Mouse (Mus musculus) forebrain, embryonic 13.5 days (tissue): ENCODE measurements at regions not wholly inside any gene's neighbourhood (a gene's known extent, or its start where the extent isn't known, plus 50 kb on each side); places are given as distances from the start of the nearest gene placed in this dataset.
"Not testable (repeated sequence)": the region's sequence is repeated elsewhere in the genome, so short reads cannot be mapped to it uniquely, and the experiment has no call there.

Experiments used
- ATAC-seq: fragments of 200-750 bp; cut with Nextera tagmentation; 2 replicates; pipeline ENCODE4 v1.8.0; 2017
- H3K27ac ChIP-seq: fragments of 300-500 bp; sonication (generic); 2 replicates; pipeline ENCODE4 v1.5.1; 2015; ENCODE audit warnings: inconsistent platforms, mild to moderate bottlenecking, moderate library complexity
- H3K27me3 ChIP-seq: fragments of 300-500 bp; sonication (generic); 2 replicates; pipeline ENCODE4 v1.6.1; 2015; ENCODE audit warnings: mild to moderate bottlenecking, inconsistent platforms
- H3K36me3 ChIP-seq: fragments of 300-500 bp; sonication (generic); 2 replicates; pipeline ENCODE4 v1.6.1; 2015; ENCODE audit warnings: mild to moderate bottlenecking, inconsistent platforms; ENCODE audit not compliant: poor library complexity, severe bottlenecking
- H3K4me1 ChIP-seq: fragments of 300-500 bp; sonication (generic); 2 replicates; pipeline ENCODE4 v1.6.1; 2015; ENCODE audit warnings: inconsistent platforms
- H3K4me2 ChIP-seq: fragments of 300-500 bp; sonication (generic); 2 replicates; pipeline ENCODE4 v1.6.1; 2015; ENCODE audit warnings: inconsistent platforms, mild to moderate bottlenecking, moderate library complexity
- H3K4me3 ChIP-seq: fragments of 300-500 bp; sonication (generic); 2 replicates; pipeline ENCODE4 v1.5.1; 2015; ENCODE audit warnings: mild to moderate bottlenecking, inconsistent platforms
- H3K9ac ChIP-seq: fragments of 300-500 bp; sonication (generic); 2 replicates; pipeline ENCODE4 v1.6.1; 2015; ENCODE audit warnings: mild to moderate bottlenecking, inconsistent platforms
- H3K9me3 ChIP-seq: fragments of 300-500 bp; sonication (generic); replicated peaks from 2 replicates; pipeline ENCODE4 v1.6.1; 2016; ENCODE audit warnings: inconsistent platforms
- WGBS: fragments of 180-500 bp; shearing (Covaris S2); methylation state at CpG from one replicate; pipeline ENCODE4 v1.1.7; 2015; 5-methylcytosine and 5-hydroxymethylcytosine counted together

DNA sequence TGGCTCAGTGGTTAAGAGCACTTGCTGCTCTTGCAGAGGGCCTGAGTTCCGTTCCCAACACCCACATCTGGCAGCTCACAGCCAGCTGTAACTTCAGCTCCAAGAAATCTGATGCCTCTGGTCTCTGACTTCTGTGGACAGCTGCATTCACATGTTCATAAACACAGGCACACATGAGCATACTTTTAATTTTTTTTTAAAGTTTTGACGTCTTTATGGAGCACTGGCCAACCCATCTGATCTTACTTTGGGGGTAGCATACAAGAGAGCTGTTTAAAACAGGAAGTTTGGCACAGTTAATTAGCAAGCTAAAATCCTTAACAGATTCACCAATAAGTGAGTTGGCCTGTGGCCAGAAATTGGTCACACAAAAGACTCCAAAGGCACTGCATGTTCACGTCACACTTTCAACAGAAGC is 81.2 kb upstream of the Atl2 start:
- WGBS: 56% methylated on average over 3 of the region's 3 CpGs
- no peaks in the 10 kb centered on the region for H3K9me3 ChIP-seq
- ATAC-seq: no peak

DNA sequence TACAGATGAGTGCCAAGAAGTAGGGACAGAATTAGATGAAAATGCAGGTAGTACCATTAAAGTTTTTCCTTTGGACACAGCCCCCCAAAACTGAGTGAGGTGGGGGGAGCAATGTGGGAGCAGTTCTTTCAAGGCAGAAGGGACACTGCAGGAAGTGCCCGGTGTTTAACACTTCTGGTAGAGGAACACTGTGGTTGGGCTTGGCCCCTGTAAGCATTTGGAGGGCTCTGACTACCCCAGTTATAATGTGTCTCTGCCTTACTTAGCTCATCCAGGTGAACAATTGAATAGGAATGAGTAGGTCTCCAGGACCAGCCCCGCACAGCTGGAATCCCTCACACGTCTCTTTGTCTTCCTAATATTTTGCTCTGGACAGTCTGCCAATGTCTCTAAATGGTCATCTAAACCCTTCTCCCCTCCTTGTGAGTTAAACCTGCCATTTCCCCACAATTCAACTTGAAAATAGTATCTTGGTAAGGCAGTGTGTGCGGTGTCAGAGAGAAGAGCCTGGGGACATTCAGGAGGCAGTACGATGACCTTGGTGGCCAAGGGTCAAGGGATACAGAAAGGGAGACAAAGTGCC is 80.7 kb upstream of the Atl2 start:
- Histone ChIP-seq H3K4me1 (peaks cover 16% of the 10 kb centered on the region; the same call in 1 of the 2 replicates), H3K36me3 (no peaks in the 10 kb centered on the region), H3K27me3 (no peaks in the 10 kb centered on the region), H3K27ac (no peak overlapping the region), H3K9ac (no peak overlapping the region), H3K4me2 (peak overlapping the region; percentile 48), H3K4me3 (peak overlapping the region; percentile 19), H3K9me3 (no peaks in the 10 kb centered on the region)
- 83% methylated on average over 5 of the region's 5 CpGs for WGBS
- ATAC-seq: 0 out of 2 replicates have a peak, but pooled peaks have one; percentile 29

More for the DNA sequence above, 81.2 kb upstream of the Atl2 start:
- no peak overlapping the region for H3K4me2 ChIP-seq
- H3K27ac ChIP-seq: no peak overlapping the region
- H3K9ac ChIP-seq: no peak overlapping the region
- H3K4me3 ChIP-seq: no peak overlapping the region
- H3K36me3 ChIP-seq: no peaks in the 10 kb centered on the region
- peaks cover 16% of the 10 kb centered on the region; the same call in 1 of the 2 replicates for H3K4me1 ChIP-seq
- no peaks in the 10 kb centered on the region for H3K27me3 ChIP-seq

DNA sequence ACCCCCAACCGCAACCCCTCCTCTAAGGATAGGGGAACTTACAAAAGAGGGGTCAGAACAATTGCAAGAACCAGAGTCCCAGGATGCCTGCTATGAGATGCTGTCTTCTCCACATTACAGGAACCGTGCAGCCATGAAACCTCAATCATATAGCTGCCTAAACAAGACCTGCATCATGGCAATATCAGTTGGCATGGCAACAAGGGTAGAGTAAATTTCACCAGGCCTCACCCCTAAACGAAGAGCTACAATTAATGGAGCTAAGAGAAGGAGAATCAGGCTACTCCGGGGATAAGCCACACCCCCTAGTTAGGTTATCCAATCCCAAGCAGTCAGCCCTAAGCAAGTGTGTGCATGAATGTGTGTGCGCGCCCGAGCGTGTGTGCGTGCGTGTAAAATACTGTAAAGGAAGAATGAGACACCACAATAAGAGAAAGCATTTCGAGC is 80.1 kb upstream of the Atl2 start:
- WGBS: 25% methylated on average over 11 of the region's 11 CpGs
- Histone ChIP-seq H3K9me3 (no peaks in the 10 kb centered on the region), H3K4me2 (peak overlapping the region; percentile 48), H3K36me3 (no peaks in the 10 kb centered on the region), H3K27me3 (no peaks in the 10 kb centered on the region), H3K4me1 (peaks cover 16% of the 10 kb centered on the region; the same call in 1 of the 2 replicates), H3K9ac (0 out of 2 replicates have a peak overlapping the region, but pooled peaks have one; percentile 8), H3K4me3 (peak overlapping the region; percentile 19), H3K27ac (no peak overlapping the region)
- peak; percentile 94 for ATAC-seq

DNA sequence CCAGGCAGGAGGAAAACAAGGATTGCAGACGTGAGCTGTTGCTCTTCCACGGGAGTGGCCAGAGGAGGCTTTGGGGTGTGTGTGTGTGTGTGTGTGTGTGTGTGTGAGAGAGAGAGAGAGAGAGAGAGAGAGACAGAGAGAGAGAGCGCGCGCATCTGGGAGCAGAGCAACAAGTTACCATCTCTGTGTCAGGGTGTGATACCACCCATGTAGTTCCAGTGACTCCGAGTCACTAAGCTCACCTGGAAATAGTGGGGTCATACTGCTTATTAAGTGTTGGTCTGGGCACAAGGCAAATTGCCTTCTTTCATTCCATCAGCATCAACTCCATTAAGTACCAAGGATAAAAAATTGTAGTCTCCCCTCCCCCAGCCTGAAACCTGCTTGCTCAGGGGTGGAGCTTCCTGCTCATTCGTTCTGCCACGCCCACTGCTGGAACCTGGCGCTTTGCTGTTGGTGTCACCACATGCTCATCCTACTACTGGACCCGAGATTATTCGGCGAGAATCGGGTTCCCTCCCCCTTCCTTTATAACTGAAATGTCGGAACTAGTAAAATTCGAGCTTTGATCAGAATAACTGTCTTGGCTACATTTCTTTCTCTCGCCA is 79.3 kb upstream of the Atl2 start:
- H3K9ac ChIP-seq, H3K27me3 ChIP-seq, H3K4me3 ChIP-seq, H3K9me3 ChIP-seq, H3K27ac ChIP-seq, H3K36me3 ChIP-seq: not testable (repeated sequence)
- Histone ChIP-seq H3K4me1 (peaks cover 16% of the 10 kb centered on the region; the same call in 1 of the 2 replicates), H3K4me2 (peak overlapping the region; percentile 48)
- 0 out of 2 replicates have a peak, but pooled peaks have one; percentile 33 for ATAC-seq
- 23% methylated on average over 16 of the region's 16 CpGs for WGBS

DNA sequence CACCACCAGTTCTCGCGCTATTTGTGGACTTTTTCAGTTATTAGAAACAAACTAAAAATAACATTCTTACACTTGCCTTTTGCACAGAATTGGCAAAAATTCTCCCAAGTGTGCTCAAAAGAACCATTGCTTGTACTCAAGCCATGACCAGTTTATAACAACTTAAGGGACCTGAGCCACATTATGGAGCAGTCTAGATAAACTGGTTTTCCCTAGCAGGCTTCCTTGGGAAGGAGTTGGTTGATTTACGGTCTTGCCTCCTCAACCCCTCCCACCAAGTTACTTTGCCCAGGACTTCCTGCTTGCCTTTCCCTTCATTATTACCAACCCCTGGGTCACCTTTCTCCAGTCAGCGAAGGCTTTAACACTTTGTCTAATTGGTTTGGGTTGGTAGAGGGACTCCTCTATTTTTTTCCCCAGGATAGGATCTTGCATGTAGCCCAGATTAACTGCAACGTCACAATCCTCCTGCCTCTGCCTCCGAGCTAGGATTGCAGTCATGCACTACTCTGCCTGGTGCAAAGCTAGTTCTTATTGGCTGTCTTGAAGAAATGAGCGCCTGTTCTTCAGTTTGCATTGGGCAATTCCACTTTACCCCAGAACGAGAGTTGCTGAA is 75.9 kb upstream of the Atl2 start:
- Histone ChIP-seq H3K4me1 (peaks cover 11% of the 10 kb centered on the region; the same call in 1 of the 2 replicates), H3K36me3 (no peaks in the 10 kb centered on the region), H3K9me3 (no peaks in the 10 kb centered on the region), H3K27ac (no peak overlapping the region), H3K4me3 (no peak overlapping the region), H3K4me2 (no peak overlapping the region), H3K27me3 (peaks cover 3% of the 10 kb centered on the region; the same call in 1 of the 2 replicates), H3K9ac (no peak overlapping the region)
- WGBS: 85% methylated on average over 8 of the region's 8 CpGs
- ATAC-seq: no peak

DNA sequence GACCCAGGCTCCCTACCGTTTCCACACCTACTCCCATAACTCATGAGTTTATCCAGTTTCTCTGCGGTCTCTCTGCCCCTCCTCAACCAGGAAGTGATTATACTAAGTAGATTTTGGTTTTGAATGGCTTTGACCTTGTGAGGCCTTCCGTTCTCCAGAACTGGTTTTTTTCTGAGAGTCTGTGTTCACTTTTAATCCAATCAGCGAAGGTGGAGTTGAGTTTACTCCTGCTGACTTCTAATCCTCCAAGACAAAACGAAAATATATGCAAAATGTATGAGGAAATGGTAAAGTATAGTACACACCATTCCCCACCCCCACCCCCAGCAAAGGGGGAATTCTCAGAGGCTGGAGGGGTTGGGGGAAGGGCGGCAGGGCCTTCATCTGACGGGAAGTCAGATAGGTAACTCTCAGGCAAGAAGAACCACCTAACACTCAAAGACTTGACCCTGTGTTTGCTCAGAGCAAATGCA is 73.6 kb upstream of the Atl2 start:
- Histone ChIP-seq H3K27ac (no peak overlapping the region), H3K9me3 (no peaks in the 10 kb centered on the region), H3K9ac (no peak overlapping the region), H3K4me3 (no peak overlapping the region), H3K4me1 (no peaks in the 10 kb centered on the region), H3K36me3 (no peaks in the 10 kb centered on the region), H3K27me3 (peaks cover 3% of the 10 kb centered on the region; the same call in 1 of the 2 replicates), H3K4me2 (no peak overlapping the region)
- ATAC-seq: no peak
- WGBS: 28% methylated on average over 7 of the region's 7 CpGs

DNA sequence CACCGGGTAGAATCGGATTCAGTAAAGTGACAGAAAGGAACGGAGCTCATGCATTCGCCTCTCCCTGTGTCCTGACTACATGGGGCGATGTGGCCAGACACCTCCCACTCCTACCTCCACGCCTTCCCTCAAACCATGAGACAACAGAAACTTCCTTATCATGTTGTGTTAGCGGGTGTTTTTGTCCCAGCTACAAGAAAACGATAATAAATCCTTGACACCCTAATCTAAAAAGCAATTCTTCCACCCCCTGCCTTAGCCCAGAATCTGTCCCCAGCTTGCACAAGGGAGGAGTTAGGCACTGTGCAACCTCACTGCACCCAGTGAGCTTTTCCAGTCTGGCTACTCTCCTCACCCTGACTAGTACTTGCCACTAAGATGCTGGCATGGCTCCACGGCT is 72.9 kb upstream of the Atl2 start:
- no peak overlapping the region for H3K4me2 ChIP-seq
- no peaks in the 10 kb centered on the region for H3K9me3 ChIP-seq
- peaks cover 3% of the 10 kb centered on the region; the same call in 1 of the 2 replicates for H3K27me3 ChIP-seq
- WGBS: 81% methylated on average over 9 of the region's 9 CpGs
- H3K4me1 ChIP-seq: no peaks in the 10 kb centered on the region
- ATAC-seq: no peak
- H3K9ac ChIP-seq: no peak overlapping the region
- H3K27ac ChIP-seq: no peak overlapping the region
- H3K4me3 ChIP-seq: no peak overlapping the region
- H3K36me3 ChIP-seq: no peaks in the 10 kb centered on the region

DNA sequence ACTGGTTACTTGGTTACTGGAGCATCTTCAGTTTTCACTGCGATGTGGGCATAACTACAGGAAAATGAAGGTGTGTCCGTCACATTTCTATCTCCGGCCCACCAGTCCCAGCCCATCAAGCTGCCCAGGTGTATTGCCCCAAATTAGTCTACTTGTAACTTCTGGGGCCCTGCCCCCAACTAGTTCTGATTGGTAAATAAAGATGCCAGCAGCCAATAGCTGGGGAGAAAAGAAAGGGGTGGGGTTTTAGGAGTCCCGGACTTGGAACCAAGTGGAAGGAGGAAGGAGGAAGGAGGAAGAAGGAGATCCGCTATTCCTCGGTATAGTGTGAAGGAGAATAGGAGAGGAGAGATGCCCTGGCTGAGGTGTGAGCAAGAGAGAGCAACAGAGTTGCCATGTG is 71.1 kb upstream of the Atl2 start:
- 49% methylated on average over 6 of the region's 6 CpGs for WGBS
- no peaks in the 10 kb centered on the region for H3K9me3 ChIP-seq
- no peak overlapping the region for H3K9ac ChIP-seq
- peaks cover 3% of the 10 kb centered on the region; the same call in 1 of the 2 replicates for H3K27me3 ChIP-seq
- no peak overlapping the region for H3K27ac ChIP-seq
- ATAC-seq: no peak
- H3K36me3 ChIP-seq: no peaks in the 10 kb centered on the region
- no peak overlapping the region for H3K4me3 ChIP-seq
- H3K4me2 ChIP-seq: no peak overlapping the region
- no peaks in the 10 kb centered on the region for H3K4me1 ChIP-seq

DNA sequence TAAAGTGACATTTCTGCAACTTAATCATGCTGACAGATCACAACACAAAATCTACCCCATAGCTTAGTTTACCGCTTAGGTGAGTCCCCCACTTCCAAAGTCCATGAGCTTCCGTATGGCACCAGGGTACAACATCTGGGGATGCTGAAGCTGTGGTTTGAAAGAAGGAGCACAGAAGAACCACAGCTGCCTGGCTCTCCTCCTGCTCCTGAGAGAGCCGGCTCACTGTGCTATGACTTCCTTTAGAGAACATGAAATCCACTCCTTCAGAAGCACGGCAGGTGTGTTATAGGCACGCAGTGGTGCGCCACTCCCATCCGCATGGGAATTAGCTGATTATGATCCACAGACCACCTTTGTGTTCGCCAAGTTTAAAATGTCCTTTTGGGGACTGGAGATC is 69.7 kb upstream of the Atl2 start:
- Histone ChIP-seq H3K27ac (no peak overlapping the region), H3K36me3 (no peaks in the 10 kb centered on the region)

DNA sequence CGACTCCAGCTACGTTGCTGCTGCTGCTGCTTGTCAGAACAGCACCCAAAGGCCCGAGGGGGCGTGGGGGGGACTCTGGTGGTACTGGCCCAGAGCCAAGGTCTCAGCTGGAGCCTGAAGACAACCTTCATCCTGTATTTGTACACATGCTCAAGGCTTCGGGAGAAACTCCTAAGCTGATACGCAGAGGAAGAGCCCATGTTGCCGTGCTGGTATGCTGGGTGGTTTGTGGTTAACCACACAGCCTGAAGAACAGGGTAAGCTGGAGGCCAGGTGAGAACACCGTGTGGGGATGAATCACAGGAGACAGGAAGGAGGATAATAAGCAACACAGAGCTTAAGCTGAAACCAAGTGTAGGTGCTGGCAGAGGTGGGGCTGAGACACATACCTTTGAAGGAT is 68.9 kb upstream of the Atl2 start:
- Histone ChIP-seq H3K4me1 (no peaks in the 10 kb centered on the region), H3K9me3 (no peaks in the 10 kb centered on the region), H3K4me3 (no peak overlapping the region), H3K27me3 (peaks cover 3% of the 10 kb centered on the region; the same call in 1 of the 2 replicates), H3K4me2 (no peak overlapping the region), H3K9ac (no peak overlapping the region), H3K36me3 (no peaks in the 10 kb centered on the region), H3K27ac (no peak overlapping the region)
- 81% methylated on average over 8 of the region's 8 CpGs for WGBS
- ATAC-seq: no peak

More for the DNA sequence above, 69.7 kb upstream of the Atl2 start:
- Histone ChIP-seq H3K9ac (no peak overlapping the region), H3K4me3 (no peak overlapping the region), H3K9me3 (no peaks in the 10 kb centered on the region), H3K4me1 (no peaks in the 10 kb centered on the region), H3K27me3 (peaks cover 3% of the 10 kb centered on the region; the same call in 1 of the 2 replicates), H3K4me2 (no peak overlapping the region)
- ATAC-seq: no peak
- 90% methylated on average over 8 of the region's 8 CpGs for WGBS

DNA sequence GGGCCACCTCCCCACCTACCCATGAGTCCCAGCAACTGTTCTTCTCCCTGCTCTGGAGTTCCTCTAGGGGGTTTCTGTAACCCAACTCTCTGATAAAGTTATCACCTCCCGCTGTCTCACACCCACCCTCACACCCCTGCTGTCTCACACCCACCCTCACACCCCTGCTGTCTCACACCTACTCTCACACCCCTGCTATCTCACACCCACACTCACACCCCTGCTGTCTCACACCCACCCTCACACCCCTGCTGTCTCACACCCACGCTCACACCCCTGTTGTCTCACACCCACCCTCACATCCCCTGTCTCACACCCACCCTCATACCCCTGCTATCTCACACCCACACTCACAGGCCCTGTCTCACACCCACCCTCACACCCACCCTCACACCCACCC is 67.4 kb upstream of the Atl2 start:
- no peak for ATAC-seq
- H3K27me3 ChIP-seq: peaks cover 2% of the 10 kb centered on the region; the same call in 1 of the 2 replicates
- H3K36me3 ChIP-seq: no peaks in the 10 kb centered on the region
- no peak overlapping the region for H3K4me3 ChIP-seq
- 81% methylated on average over 2 of the region's 2 CpGs for WGBS
- no peak overlapping the region for H3K9ac ChIP-seq
- no peak overlapping the region for H3K4me2 ChIP-seq
- H3K27ac ChIP-seq: no peak overlapping the region
- no peaks in the 10 kb centered on the region for H3K9me3 ChIP-seq
- H3K4me1 ChIP-seq: no peaks in the 10 kb centered on the region

DNA sequence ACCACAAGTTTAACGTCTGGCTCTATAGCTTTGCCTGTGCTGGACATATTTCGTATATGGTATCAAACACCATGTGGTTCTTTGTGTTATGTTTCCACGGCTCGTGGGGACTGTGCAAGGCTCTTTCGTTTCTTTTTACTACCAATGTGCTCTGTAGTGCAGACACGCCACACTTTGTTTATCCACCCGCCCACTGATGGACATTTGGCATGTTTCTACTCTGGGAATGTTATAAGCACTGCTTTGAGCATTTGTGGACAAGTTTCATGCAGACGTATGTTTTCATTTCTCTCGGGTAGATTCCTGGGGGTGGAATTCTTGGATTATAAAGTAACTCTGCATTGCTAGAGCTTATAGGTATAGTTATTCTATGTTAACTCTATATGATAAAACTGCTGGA is 65.5 kb upstream of the Atl2 start:
- H3K4me3 ChIP-seq: no peak overlapping the region
- H3K4me1 ChIP-seq: no peaks in the 10 kb centered on the region
- H3K9ac ChIP-seq: no peak overlapping the region
- no peak for ATAC-seq
- H3K27ac ChIP-seq: no peak overlapping the region
- no peaks in the 10 kb centered on the region for H3K9me3 ChIP-seq
- H3K4me2 ChIP-seq: no peak overlapping the region
- WGBS: 85% methylated on average over 9 of the region's 9 CpGs
- H3K27me3 ChIP-seq: no peaks in the 10 kb centered on the region
- H3K36me3 ChIP-seq: no peaks in the 10 kb centered on the region
